Mouse (Mus musculus) frontal cortex, adult 2 months (tissue): ENCODE measurements around the gene Cdk7. TPM values are rescaled to one million over a fixed set of nuclear protein-coding genes. Genes with fewer than 3 reads are reported as not detected.

ENCODE experiments used
- polyA plus RNA-seq: library from polyadenylated mRNA; depleted of rRNA; stranded (reverse); fragments of >200 nt; gene quantifications from 2 replicates; pipeline ENCODE4 v1.2.3, GENCODE M21; 2012; rRNA removed

Gene Cdk7
- polyA plus RNA-seq, 1 experiment, result 22.2 TPM

Other genes with a start within 250 kb of the Cdk7 start
- 53.2 and 64.2 TPM in 2 replicates for gene Gtf2h2, start 238.4 kb downstream of the Cdk7 start, polyA plus RNA-seq
- gene Ocln, start 178.2 kb downstream of the Cdk7 start, polyA plus RNA-seq, result 7.7 and 8.3 TPM in 2 replicates
- 1.2 and 1.3 TPM in 2 replicates for gene Marveld2, start 114.0 kb downstream of the Cdk7 start, polyA plus RNA-seq
- 139 and 148 TPM in 2 replicates for gene Ak6, start 80.0 kb downstream of the Cdk7 start, polyA plus RNA-seq
- 14.2 and 14.5 TPM in 2 replicates for gene Rad17, start 79.9 kb downstream of the Cdk7 start, polyA plus RNA-seq
- gene Taf9, start 79.4 kb downstream of the Cdk7 start, polyA plus RNA-seq, result 19.4 and 21.2 TPM in 2 replicates
- gene Ccdc125, start 61.2 kb downstream of the Cdk7 start, polyA plus RNA-seq, result 0.67 and 0.84 TPM in 2 replicates
- 79.5 and 83.3 TPM in 2 replicates for gene Mrps36, start 13.7 kb upstream of the Cdk7 start, polyA plus RNA-seq
- gene Cenph, start 45.0 kb upstream of the Cdk7 start, polyA plus RNA-seq, result 1.7 TPM in 2 replicates
- 1.5 and 1.6 TPM in 2 replicates for gene Ccnb1, start 55.6 kb upstream of the Cdk7 start, polyA plus RNA-seq
- gene Slc30a5, start 102.5 kb upstream of the Cdk7 start, polyA plus RNA-seq, result 42.0 and 43.4 TPM in 2 replicates